Mouse (Mus musculus): ENCODE data around the gene Vasn. TPM values are rescaled to one million over a fixed set of nuclear protein-coding genes. Genes with fewer than 3 reads are reported as not detected.

Gene Vasn
- polyA plus RNA-seq, 1 experiment from 2014 or later: 20.4 TPM

DNA sequence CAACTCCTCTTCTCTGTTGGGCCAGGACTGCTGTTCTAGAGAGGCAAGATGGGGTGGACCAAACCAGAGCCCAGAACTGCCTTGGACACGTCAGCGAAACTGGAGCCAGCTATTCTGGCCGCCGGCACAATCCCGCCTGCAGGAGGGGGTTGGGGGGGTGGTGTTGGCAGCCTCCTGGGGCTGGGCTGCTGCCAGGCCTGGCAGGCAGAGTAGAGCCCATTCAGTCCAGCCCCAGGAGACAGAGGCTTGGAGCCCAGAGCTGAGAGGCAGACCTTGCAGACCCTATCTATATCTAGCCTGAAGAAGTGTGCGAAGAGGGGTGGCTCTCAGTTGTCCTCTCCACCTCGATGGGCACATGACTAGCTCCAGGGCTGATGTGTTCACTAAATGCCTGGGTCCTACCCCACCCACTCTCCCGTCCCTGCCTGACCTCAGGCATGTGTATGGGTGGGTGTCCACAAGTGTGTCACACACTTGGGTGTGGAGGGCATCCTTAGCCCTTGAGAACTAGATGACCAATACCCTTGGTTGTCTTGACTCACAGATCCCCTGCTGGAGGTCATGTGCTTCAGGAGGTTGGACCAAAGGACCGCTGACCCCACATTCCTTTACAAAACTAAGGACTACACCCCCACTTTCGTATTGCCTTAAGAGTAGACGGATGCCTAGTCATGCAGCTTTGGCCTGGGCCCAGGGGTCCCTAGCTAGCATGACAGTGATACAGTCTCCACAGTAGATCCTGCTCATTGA lies 4.1 kb downstream of the Vasn start:
- WGBS: 39% methylated on average over 11 of the region's 11 CpGs
- peaks cover 13% of the 10 kb centered on the region; the same call in 1 of the 2 replicates for H3K36me3 ChIP-seq (ENCODE audit: insufficient read depth, low read length)
- no peaks in the 10 kb centered on the region for H3K27me3 ChIP-seq (ENCODE audit: insufficient read depth, low read length)
- no peak overlapping the region for H3K4me3 ChIP-seq (replicated peaks; ENCODE audit: low read depth, low read length)
- DNase-seq (ENCODE audit: low spot score): no peak
- no peaks in the 10 kb centered on the region for H3K9me3 ChIP-seq (replicated peaks; ENCODE audit: low read length)
- H3K27ac ChIP-seq: peak overlapping the region; percentile 88; the same call in 1 of the 2 replicates
- H3K9ac ChIP-seq (ENCODE audit: low read depth, low read length): peak overlapping the region; percentile 6; the same call in 1 of the 2 replicates
- no peak for TF ChIP-seq CTCF (IDR thresholded peaks at IDR 0.05; ENCODE audit: low read depth)
- no peak for ATAC-seq (replicated peaks; ENCODE audit: low FRiP score, low read depth)
- peaks cover 60% of the 10 kb centered on the region for H3K4me1 ChIP-seq (replicated peaks; ENCODE audit: insufficient read depth, low read length)
- peak overlapping the region; percentile 72; the same call in 1 of the 2 replicates for H3K4me2 ChIP-seq (ENCODE audit: low read length)

DNA sequence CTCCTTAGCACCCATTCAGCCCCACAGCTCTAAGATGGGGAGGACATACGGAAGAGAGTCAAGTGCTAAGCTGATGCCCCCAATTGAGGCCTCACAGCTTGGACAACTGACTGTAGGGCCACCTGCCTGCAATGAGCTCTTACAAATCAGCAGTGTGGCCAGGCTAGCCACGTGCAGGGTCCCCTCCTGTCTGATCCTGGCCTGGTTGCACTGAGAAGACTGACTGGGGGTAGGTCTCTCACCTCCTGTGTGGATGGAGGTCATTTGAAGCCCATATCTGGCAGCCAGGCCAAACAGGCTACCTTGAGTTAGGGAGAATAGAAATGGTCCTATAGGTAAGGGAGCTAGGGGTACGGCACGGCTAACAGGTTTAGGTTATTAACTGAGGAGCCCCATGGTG lies 6.1 kb downstream of the Vasn start:
- Histone ChIP-seq H3K9me3 (replicated peaks; ENCODE audit: low read length) (no peaks in the 10 kb centered on the region), H3K36me3 (ENCODE audit: insufficient read depth, low read length) (peaks cover 32% of the 10 kb centered on the region), H3K27me3 (ENCODE audit: insufficient read depth, low read length) (no peaks in the 10 kb centered on the region), H3K27ac (no peak overlapping the region), H3K4me1 (replicated peaks; ENCODE audit: insufficient read depth, low read length) (peaks cover 63% of the 10 kb centered on the region), H3K9ac (ENCODE audit: low read depth, low read length) (no peak overlapping the region), H3K4me3 (replicated peaks; ENCODE audit: low read depth, low read length) (no peak overlapping the region), H3K4me2 (ENCODE audit: low read length) (no peak overlapping the region)
- 76% methylated on average over 4 of the region's 4 CpGs for WGBS
- no peak for TF ChIP-seq CTCF (IDR thresholded peaks at IDR 0.05; ENCODE audit: low read depth)
- ATAC-seq (replicated peaks; ENCODE audit: low FRiP score, low read depth): no peak
- no peak for DNase-seq (ENCODE audit: low spot score)

DNA sequence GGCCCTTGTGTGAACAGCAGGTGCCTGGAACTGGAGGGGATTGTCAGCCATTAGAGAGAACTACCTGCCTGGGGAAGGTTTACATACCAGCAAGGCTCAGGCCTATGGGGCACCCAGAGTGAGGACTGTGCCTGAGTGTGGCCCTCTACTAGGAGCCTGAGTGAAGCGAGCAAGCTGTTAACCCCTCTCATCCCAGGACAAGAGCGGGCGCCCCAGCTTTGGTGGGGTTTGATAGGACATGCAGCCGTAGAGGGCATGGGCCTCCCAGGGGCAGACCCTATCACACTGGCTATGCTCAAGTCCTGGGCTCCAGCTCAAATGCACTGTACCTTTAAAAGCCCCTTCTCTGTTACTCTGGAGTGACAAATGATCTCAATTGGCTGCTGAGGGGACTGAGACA lies 7.1 kb downstream of the Vasn start:
- peaks cover 57% of the 10 kb centered on the region for H3K4me1 ChIP-seq (replicated peaks; ENCODE audit: insufficient read depth, low read length)
- H3K9ac ChIP-seq (ENCODE audit: low read depth, low read length): no peak overlapping the region
- DNase-seq (ENCODE audit: low spot score): no peak
- H3K4me3 ChIP-seq (replicated peaks; ENCODE audit: low read depth, low read length): no peak overlapping the region
- peaks cover 41% of the 10 kb centered on the region for H3K36me3 ChIP-seq (ENCODE audit: insufficient read depth, low read length)
- H3K27ac ChIP-seq: peak overlapping the region; percentile 4; the same call in 1 of the 2 replicates
- TF ChIP-seq CTCF (IDR thresholded peaks at IDR 0.05; ENCODE audit: low read depth): no peak
- no peak for ATAC-seq (replicated peaks; ENCODE audit: low FRiP score, low read depth)
- H3K4me2 ChIP-seq (ENCODE audit: low read length): no peak overlapping the region
- no peaks in the 10 kb centered on the region for H3K27me3 ChIP-seq (ENCODE audit: insufficient read depth, low read length)
- 64% methylated on average over 4 of the region's 4 CpGs for WGBS
- no peaks in the 10 kb centered on the region for H3K9me3 ChIP-seq (replicated peaks; ENCODE audit: low read length)

DNA sequence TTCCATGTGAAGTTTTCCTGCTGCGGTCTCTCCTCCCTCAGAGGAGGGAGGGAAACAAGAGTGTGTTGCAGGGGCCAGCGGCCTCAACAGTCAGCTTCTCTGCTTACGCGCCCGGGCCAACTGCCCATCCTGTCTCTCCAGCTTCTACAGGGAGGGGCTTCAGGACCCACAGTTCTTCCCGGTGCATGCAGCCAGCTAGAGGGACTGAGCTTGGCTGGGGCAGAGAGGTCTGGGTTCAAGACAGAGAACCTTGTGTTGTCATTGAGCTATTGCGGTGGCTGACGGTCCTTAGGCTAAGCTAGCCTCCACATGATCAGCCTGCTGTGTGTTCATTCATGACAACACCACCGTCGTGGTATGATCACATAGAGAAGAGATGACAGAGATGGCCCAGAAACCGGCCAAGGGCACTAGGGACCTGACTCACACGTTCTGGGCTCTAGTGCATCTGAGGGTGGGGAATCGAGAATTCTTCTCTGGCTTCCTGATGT lies 8.0 kb downstream of the Vasn start:
- peaks cover 49% of the 10 kb centered on the region for H3K36me3 ChIP-seq (ENCODE audit: insufficient read depth, low read length)
- DNase-seq (ENCODE audit: low spot score) (peak; percentile 71), ATAC-seq (replicated peaks; ENCODE audit: low FRiP score, low read depth) (no peak)
- 0 out of 2 replicates have a peak overlapping the region, but pooled peaks have one; percentile 4 for H3K27ac ChIP-seq
- peaks cover 52% of the 10 kb centered on the region for H3K4me1 ChIP-seq (replicated peaks; ENCODE audit: insufficient read depth, low read length)
- no peak overlapping the region for H3K9ac ChIP-seq (ENCODE audit: low read depth, low read length)
- H3K4me2 ChIP-seq (ENCODE audit: low read length): no peak overlapping the region
- no peak for TF ChIP-seq CTCF (IDR thresholded peaks at IDR 0.05; ENCODE audit: low read depth)
- WGBS: 46% methylated on average over 13 of the region's 13 CpGs
- no peaks in the 10 kb centered on the region for H3K9me3 ChIP-seq (replicated peaks; ENCODE audit: low read length)
- H3K4me3 ChIP-seq (replicated peaks; ENCODE audit: low read depth, low read length): no peak overlapping the region
- H3K27me3 ChIP-seq (ENCODE audit: insufficient read depth, low read length): no peaks in the 10 kb centered on the region

DNA sequence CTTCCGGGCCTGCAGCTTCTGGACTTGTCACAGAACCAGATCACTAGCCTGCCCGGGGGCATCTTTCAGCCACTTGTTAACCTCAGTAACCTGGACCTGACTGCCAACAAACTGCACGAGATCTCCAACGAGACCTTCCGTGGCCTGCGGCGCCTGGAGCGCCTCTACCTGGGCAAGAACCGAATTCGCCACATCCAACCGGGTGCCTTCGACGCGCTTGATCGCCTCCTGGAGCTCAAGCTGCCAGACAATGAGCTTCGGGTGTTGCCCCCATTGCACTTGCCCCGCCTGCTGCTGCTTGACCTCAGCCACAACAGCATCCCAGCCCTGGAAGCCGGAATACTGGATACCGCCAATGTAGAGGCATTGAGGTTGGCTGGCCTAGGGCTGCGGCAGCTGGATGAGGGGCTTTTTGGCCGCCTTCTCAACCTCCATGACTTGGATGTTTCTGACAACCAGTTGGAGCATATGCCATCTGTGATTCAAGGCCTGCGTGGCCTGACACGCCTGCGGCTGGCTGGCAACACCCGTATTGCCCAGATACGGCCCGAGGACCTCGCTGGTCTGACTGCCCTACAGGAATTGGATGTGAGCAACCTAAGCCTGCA lies 8.8 kb downstream of the Vasn start:
- WGBS: 70% methylated on average over 28 of the region's 28 CpGs
- Histone ChIP-seq H3K36me3 (ENCODE audit: insufficient read depth, low read length) (peaks cover 51% of the 10 kb centered on the region), H3K27me3 (ENCODE audit: insufficient read depth, low read length) (no peaks in the 10 kb centered on the region), H3K9me3 (replicated peaks; ENCODE audit: low read length) (no peaks in the 10 kb centered on the region), H3K4me2 (ENCODE audit: low read length) (no peak overlapping the region), H3K27ac (no peak overlapping the region), H3K4me3 (replicated peaks; ENCODE audit: low read depth, low read length) (no peak overlapping the region), H3K9ac (ENCODE audit: low read depth, low read length) (no peak overlapping the region), H3K4me1 (replicated peaks; ENCODE audit: insufficient read depth, low read length) (peaks cover 44% of the 10 kb centered on the region)
- TF ChIP-seq CTCF (IDR thresholded peaks at IDR 0.05; ENCODE audit: low read depth): no peak
- no peak for DNase-seq (ENCODE audit: low spot score)
- no peak for ATAC-seq (replicated peaks; ENCODE audit: low FRiP score, low read depth)

DNA sequence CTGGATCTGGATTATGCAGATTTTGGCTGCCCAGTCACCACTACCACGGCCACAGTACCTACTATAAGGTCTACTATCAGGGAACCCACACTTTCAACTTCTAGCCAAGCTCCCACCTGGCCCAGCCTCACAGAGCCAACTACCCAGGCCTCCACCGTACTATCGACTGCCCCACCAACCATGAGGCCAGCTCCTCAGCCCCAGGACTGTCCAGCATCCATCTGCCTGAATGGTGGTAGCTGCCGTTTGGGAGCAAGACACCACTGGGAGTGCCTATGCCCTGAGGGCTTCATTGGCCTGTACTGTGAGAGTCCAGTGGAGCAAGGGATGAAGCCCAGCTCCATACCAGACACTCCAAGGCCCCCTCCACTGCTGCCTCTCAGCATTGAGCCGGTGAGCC lies 9.5 kb downstream of the Vasn start:
- Histone ChIP-seq H3K36me3 (ENCODE audit: insufficient read depth, low read length) (peaks cover 51% of the 10 kb centered on the region), H3K4me1 (replicated peaks; ENCODE audit: insufficient read depth, low read length) (peaks cover 37% of the 10 kb centered on the region), H3K9me3 (replicated peaks; ENCODE audit: low read length) (no peaks in the 10 kb centered on the region), H3K27ac (no peak overlapping the region), H3K4me3 (replicated peaks; ENCODE audit: low read depth, low read length) (no peak overlapping the region), H3K4me2 (ENCODE audit: low read length) (no peak overlapping the region), H3K9ac (ENCODE audit: low read depth, low read length) (no peak overlapping the region), H3K27me3 (ENCODE audit: insufficient read depth, low read length) (no peaks in the 10 kb centered on the region)
- DNase-seq (ENCODE audit: low spot score) (no peak), ATAC-seq (replicated peaks; ENCODE audit: low FRiP score, low read depth) (no peak)
- no peak for TF ChIP-seq CTCF (IDR thresholded peaks at IDR 0.05; ENCODE audit: low read depth)
- 87% methylated on average over 5 of the region's 5 CpGs for WGBS

Data from kidney, postnatal 0 days (tissue).